Mouse (Mus musculus): ENCODE measurements around the gene Kmt2e. TPM values are rescaled to one million over a fixed set of nuclear protein-coding genes. Genes with fewer than 3 reads are reported as not detected.

Gene Kmt2e
- polyA plus RNA-seq, 1 experiment from 2014 or later, result 69.0 TPM

- WGBS, result 70% methylated on average over 12 of the region's 12 CpGs
- peaks cover 13% of the 10 kb centered on the region; the same call in 1 of the 2 replicates for H3K36me3 ChIP-seq
- peaks cover 70% of the 10 kb centered on the region for H3K4me1 ChIP-seq
- no peak overlapping the region for H3K4me3 ChIP-seq
- H3K9me3 ChIP-seq, result no peaks in the 10 kb centered on the region
- H3K27me3 ChIP-seq (ENCODE audit: insufficient read depth, poor library complexity, severe bottlenecking), result no peaks in the 10 kb centered on the region
- DNase-seq (ENCODE audit: low spot score), result no peak
- peak overlapping the region; percentile 29; the same call in 1 of the 2 replicates for H3K27ac ChIP-seq
Measured at GRCm38 (mm10) chr5:23413575-23414470, 20.4 kb upstream of the Kmt2e start.

GRCm38 (mm10) chr5:23414490-23415126 is 19.6 kb upstream of the Kmt2e start:
- Histone ChIP-seq H3K9me3 (no peaks in the 10 kb centered on the region), H3K4me1 (peaks cover 74% of the 10 kb centered on the region), H3K27ac (no peak overlapping the region), H3K36me3 (peaks cover 9% of the 10 kb centered on the region; the same call in 1 of the 2 replicates), H3K27me3 (ENCODE audit: insufficient read depth, poor library complexity, severe bottlenecking) (no peaks in the 10 kb centered on the region), H3K4me3 (no peak overlapping the region)
- no peak for DNase-seq (ENCODE audit: low spot score)
- 56% methylated on average over 4 of the region's 4 CpGs for WGBS

- no peak overlapping the region for H3K27ac ChIP-seq
- H3K36me3 ChIP-seq, result peaks cover 2% of the 10 kb centered on the region; the same call in 1 of the 2 replicates
- peaks cover 74% of the 10 kb centered on the region for H3K4me1 ChIP-seq
- H3K9me3 ChIP-seq, result no peaks in the 10 kb centered on the region
- WGBS, result 25% methylated on average over 7 of the region's 7 CpGs
- no peaks in the 10 kb centered on the region for H3K27me3 ChIP-seq (ENCODE audit: insufficient read depth, poor library complexity, severe bottlenecking)
- no peak overlapping the region for H3K4me3 ChIP-seq
- no peak for DNase-seq (ENCODE audit: low spot score)
Measured at GRCm38 (mm10) chr5:23415571-23416285, 18.5 kb upstream of the Kmt2e start.

GRCm38 (mm10) chr5:23416286-23416643 is 18.0 kb upstream of the Kmt2e start:
- Histone ChIP-seq H3K27ac (no peak overlapping the region), H3K27me3 (ENCODE audit: insufficient read depth, poor library complexity, severe bottlenecking) (no peaks in the 10 kb centered on the region), H3K4me1 (peaks cover 76% of the 10 kb centered on the region), H3K36me3 (peaks cover 2% of the 10 kb centered on the region; the same call in 1 of the 2 replicates), H3K4me3 (no peak overlapping the region), H3K9me3 (no peaks in the 10 kb centered on the region)
- no peak for DNase-seq (ENCODE audit: low spot score)
- WGBS, result 54% methylated on average over 6 of the region's 6 CpGs

GRCm38 (mm10) chr5:23417716-23418115 is 16.5 kb upstream of the Kmt2e start:
- Histone ChIP-seq H3K9me3 (no peaks in the 10 kb centered on the region), H3K4me3 (peak overlapping the region; percentile 71), H3K4me1 (peaks cover 70% of the 10 kb centered on the region), H3K36me3 (peaks cover 11% of the 10 kb centered on the region), H3K27ac (peak overlapping the region; percentile 88), H3K27me3 (ENCODE audit: insufficient read depth, poor library complexity, severe bottlenecking) (no peaks in the 10 kb centered on the region)
- 62% methylated on average over 2 of the region's 2 CpGs for WGBS
- DNase-seq (ENCODE audit: low spot score), result no peak

GRCm38 (mm10) chr5:23418147-23418781 is 16.0 kb upstream of the Kmt2e start:
- no peaks in the 10 kb centered on the region for H3K9me3 ChIP-seq
- H3K4me3 ChIP-seq, result peak overlapping the region; percentile 71
- peak; percentile 94 for DNase-seq (ENCODE audit: low spot score)
- peak overlapping the region; percentile 88 for H3K27ac ChIP-seq
- peaks cover 16% of the 10 kb centered on the region for H3K36me3 ChIP-seq
- under 1% methylated on average over 40 of the region's 40 CpGs for WGBS
- H3K27me3 ChIP-seq (ENCODE audit: insufficient read depth, poor library complexity, severe bottlenecking), result no peaks in the 10 kb centered on the region
- peaks cover 64% of the 10 kb centered on the region for H3K4me1 ChIP-seq

- Histone ChIP-seq H3K9me3 (no peaks in the 10 kb centered on the region), H3K4me3 (peak overlapping the region; percentile 71), H3K27ac (peak overlapping the region; percentile 88), H3K4me1 (peaks cover 57% of the 10 kb centered on the region), H3K36me3 (peaks cover 20% of the 10 kb centered on the region), H3K27me3 (ENCODE audit: insufficient read depth, poor library complexity, severe bottlenecking) (no peaks in the 10 kb centered on the region)
- no peak for DNase-seq (ENCODE audit: low spot score)
- WGBS, result 5% methylated on average over 18 of the region's 18 CpGs
Measured at GRCm38 (mm10) chr5:23418797-23419595, 15.2 kb upstream of the Kmt2e start.

GRCm38 (mm10) chr5:23419616-23420170 is 14.5 kb upstream of the Kmt2e start:
- peak overlapping the region; percentile 71 for H3K4me3 ChIP-seq
- DNase-seq (ENCODE audit: low spot score), result no peak
- H3K36me3 ChIP-seq, result peaks cover 26% of the 10 kb centered on the region
- no peaks in the 10 kb centered on the region for H3K9me3 ChIP-seq
- peaks cover 50% of the 10 kb centered on the region for H3K4me1 ChIP-seq
- no peaks in the 10 kb centered on the region for H3K27me3 ChIP-seq (ENCODE audit: insufficient read depth, poor library complexity, severe bottlenecking)
- WGBS, result 44% methylated on average over 7 of the region's 7 CpGs
- H3K27ac ChIP-seq, result peak overlapping the region; percentile 88; the same call in 1 of the 2 replicates

- Histone ChIP-seq H3K27me3 (ENCODE audit: insufficient read depth, poor library complexity, severe bottlenecking) (no peaks in the 10 kb centered on the region), H3K27ac (no peak overlapping the region), H3K9me3 (no peaks in the 10 kb centered on the region), H3K4me1 (peaks cover 43% of the 10 kb centered on the region), H3K4me3 (no peak overlapping the region), H3K36me3 (peaks cover 28% of the 10 kb centered on the region)
- DNase-seq (ENCODE audit: low spot score), result no peak
- 55% methylated on average over 1 of the region's 1 CpGs for WGBS
Measured at GRCm38 (mm10) chr5:23420410-23420809, 13.8 kb upstream of the Kmt2e start.

GRCm38 (mm10) chr5:23421440-23421839 is 12.8 kb upstream of the Kmt2e start:
- Histone ChIP-seq H3K27me3 (ENCODE audit: insufficient read depth, poor library complexity, severe bottlenecking) (no peaks in the 10 kb centered on the region), H3K4me3 (no peak overlapping the region), H3K4me1 (peaks cover 34% of the 10 kb centered on the region), H3K27ac (no peak overlapping the region), H3K9me3 (no peaks in the 10 kb centered on the region), H3K36me3 (peaks cover 30% of the 10 kb centered on the region)
- WGBS, result 90% methylated on average over 2 of the region's 2 CpGs
- DNase-seq (ENCODE audit: low spot score), result no peak

GRCm38 (mm10) chr5:23423036-23423435 is 11.2 kb upstream of the Kmt2e start:
- no peaks in the 10 kb centered on the region for H3K27me3 ChIP-seq (ENCODE audit: insufficient read depth, poor library complexity, severe bottlenecking)
- H3K27ac ChIP-seq, result no peak overlapping the region
- 79% methylated on average over 3 of the region's 3 CpGs for WGBS
- H3K4me3 ChIP-seq, result no peak overlapping the region
- H3K36me3 ChIP-seq, result peaks cover 37% of the 10 kb centered on the region
- DNase-seq (ENCODE audit: low spot score), result no peak
- no peaks in the 10 kb centered on the region for H3K9me3 ChIP-seq
- peaks cover 29% of the 10 kb centered on the region for H3K4me1 ChIP-seq
